Mouse (Mus musculus) adrenal gland, postnatal 10 days (tissue): ENCODE data around the gene Gps1. TPM values are rescaled to one million over a fixed set of nuclear protein-coding genes. Genes with fewer than 3 reads are reported as not detected.
"Not testable (repeated sequence)": the region's sequence is repeated elsewhere in the genome, so short reads cannot be mapped to it uniquely, and the experiment has no call there.

Source experiments
- DNase-seq: peaks from one replicate; pipeline ENCODE4 v3.0.0; 2021; ENCODE audit warnings: mixed read lengths
- total RNA-seq, 2 experiments: library from RNA; stranded (reverse); gene quantifications; 2 replicates each; pipeline ENCODE4 v1.2.3; 2021

The Gps1 gene
- total RNA-seq, 2 experiments from 2014 or later = 84.2 to 89.3 TPM

- DNase-seq = no peak
Measured at GRCm38 (mm10) chr11:120821076-120821922, 37.2 kb downstream of the Gps1 start.

GRCm38 (mm10) chr11:120822321-120822720, 38.2 kb downstream of the Gps1 start:
- DNase-seq = no peak

DNA sequence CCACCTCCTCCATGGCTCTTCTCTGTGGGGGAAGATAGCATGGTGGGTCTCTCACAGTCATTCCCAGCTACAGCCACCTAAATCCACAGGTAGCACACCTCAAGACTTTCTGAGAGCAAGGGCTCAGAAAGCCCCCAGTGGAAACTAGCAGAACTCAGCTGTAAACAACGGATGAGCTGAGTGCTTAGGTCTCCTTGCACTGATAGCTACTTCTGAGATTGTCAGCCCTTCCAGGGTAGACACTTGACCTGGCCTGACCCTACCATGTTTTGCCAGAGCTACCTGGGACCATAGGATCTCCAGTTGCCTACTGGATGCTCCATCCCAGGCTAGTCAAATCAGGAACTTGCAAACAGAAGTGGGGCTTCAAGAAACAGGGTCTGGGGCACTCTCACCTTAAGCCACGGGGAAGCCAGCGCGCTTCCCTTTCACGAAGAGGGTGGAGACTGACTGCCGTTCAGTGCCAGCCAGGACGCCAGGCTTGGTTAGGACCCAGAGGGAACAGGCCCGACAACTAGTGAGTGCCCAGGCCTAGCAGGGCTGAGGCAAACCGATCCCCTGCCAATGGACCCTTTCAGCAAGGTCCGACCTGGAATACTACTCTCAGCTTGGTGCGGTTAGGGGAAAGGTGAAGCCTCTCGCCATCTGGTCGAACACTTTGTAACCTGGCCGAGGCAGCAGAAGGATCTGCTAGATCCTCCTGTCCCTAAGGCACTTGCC, 38.9 kb downstream of the Gps1 start:
- peak; percentile 61 for DNase-seq

DNA sequence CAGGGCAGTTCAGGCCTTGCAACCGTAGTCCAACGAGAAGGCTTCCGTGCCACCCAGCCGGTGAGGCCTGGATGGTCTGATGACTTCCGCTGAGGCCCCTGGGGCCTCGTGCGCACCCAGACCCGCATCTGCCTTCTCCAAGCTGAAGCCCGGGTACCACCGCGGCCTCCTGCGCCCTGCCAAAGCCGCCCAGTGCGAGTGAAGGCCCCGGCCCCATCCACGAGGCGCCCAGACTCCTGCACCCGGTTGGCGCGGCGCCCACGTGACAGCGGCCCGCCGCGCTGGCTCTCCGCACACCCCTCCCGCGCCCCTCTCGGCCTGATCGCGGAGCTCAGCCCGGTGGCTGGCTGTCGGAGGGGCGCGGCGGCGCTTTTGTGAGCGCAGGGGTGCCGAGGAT, 39.5 kb downstream of the Gps1 start:
- peak; percentile 78 for DNase-seq

- peak; percentile 97 for DNase-seq
Measured at GRCm38 (mm10) chr11:120823956-120824786, 40.1 kb downstream of the Gps1 start, which contains the start of gene Fasn. Gene Fasn (minus strand): TSS chr11:120824547.

GRCm38 (mm10) chr11:120824787-120825288, 40.8 kb downstream of the Gps1 start:
- no peak for DNase-seq

DNA sequence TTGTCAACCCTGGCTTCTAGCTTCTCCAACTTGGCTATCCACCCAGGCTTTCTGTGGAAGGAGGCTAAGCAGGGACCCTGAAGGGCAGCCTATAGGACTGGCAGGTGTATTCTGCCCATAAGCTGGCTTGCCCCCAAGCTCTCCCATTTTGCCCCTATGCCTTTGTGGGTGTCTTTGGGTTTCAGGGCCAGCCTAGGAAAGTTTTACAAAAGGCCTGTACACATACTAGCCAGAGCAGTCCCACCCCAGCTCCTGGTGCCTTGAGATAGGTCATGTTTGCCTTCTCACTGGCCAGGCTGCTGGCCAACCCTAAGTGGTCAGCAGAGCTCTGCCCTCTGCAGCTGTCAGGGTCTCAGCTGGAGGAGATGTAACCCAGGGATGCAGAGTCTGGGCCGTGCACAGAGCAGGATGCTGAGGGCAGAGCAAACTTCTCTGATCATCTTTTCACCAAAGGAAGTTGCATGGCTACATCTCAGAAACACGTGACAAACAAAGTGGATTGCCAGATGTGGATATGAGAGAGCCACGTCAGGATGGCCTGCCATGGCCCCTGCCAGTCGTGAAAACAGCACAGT, 41.3 kb downstream of the Gps1 start:
- DNase-seq = no peak

GRCm38 (mm10) chr11:120826016-120826953, 42.2 kb downstream of the Gps1 start:
- DNase-seq = no peak

DNA sequence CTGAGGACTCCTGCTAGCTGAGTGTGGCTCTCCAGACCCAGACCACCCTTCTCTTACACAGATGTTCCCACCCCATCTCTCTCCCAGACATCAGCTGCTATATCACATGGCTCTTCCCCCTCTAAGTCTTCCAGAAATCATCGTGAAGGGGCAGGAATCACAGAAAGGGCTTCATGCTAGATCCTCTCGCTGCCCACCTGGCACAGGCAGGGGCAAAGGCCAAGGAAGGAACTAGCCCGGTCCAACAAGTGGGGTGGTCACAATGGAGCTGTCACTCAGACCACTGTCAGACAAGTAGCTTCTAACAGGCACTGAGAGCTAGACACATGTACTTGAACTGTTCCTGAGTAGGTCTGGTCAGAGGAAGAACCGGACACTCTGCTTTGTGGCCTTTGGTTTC, 44.3 kb downstream of the Gps1 start:
- no peak for DNase-seq

DNA sequence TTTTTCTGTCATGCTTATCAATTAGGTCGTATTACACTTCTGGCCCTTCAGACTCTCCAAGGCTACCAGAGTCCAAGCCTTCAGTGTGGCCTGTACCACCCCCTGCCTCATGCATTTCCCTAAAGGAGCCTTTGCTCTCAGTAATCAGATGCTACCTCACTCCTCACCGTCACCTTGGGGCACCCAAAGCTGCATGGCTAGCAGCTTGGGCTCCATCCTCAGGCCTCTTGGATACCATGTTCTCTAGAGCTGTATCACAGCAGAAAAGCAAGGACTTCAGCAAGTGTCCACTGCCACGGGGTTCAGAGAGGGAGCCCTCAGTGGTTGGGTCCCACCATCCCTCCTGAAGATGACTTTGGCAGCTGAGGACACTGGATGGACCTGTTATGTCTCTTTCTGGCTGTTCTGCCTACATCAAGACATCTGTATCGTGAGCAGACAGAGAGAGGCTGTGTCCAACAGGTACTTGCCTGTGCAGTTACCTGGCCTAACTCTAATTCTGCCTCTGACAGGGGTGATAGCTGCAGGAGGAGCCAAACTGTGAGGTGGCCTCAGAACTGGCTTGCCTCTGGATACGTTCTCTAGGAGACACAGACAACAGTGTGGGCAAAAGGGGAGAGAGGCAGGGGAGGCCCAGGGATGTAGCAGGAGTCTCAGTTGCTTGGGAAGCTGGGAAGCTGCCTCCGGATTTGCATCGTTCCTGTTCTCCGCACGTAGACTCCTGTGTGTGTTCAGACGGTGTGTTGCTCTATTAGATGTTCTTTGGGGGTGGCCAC, 45.9 kb downstream of the Gps1 start:
- DNase-seq = no peak

GRCm38 (mm10) chr11:120830686-120831085, 46.6 kb downstream of the Gps1 start:
- DNase-seq = peak; percentile 74

GRCm38 (mm10) chr11:120831659-120832440, 47.8 kb downstream of the Gps1 start:
- DNase-seq = no peak

DNA sequence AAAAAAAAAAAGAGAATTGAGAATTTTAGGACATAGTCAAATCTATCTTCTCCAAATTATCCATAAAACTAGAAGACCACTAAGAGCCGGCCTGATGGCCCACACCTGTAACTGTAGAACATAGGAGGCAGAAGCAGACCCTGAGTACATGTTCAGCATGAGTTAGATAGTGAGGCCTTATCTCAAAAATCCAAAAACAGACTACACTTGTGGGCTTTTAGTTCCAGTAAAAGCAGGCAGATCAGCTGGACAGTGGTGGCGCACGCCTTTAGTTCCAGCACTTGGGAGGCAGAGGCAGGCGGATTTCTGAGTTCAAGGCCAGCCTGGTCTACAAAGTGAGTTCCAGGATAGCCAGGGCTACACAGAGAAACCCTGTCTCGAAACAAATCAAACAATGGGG, 48.9 kb downstream of the Gps1 start:
- DNase-seq = not testable (repeated sequence)

- DNase-seq = no peak
Measured at GRCm38 (mm10) chr11:120833555-120834280, 49.6 kb downstream of the Gps1 start.
